Mouse (Mus musculus) urinary bladder, adult 2 months (tissue): ENCODE measurements around the gene Iscu. TPM values are rescaled to one million over a fixed set of nuclear protein-coding genes. Genes with fewer than 3 reads are reported as not detected.

Source experiments
- DNase-seq: peaks from one replicate; pipeline ENCODE4 v3.0.0; 2022; ENCODE audit warnings: low spot score
- polyA plus RNA-seq: library from polyadenylated mRNA; depleted of rRNA; stranded (reverse); fragments of >200 nt; gene quantifications from 2 replicates; pipeline ENCODE4 v1.2.3, GENCODE M21; 2012; rRNA removed

The Iscu gene
- polyA plus RNA-seq, 1 experiment: 229 TPM

- no peak for DNase-seq
Observed at GRCm38 (mm10) chr5:113815041-113815389, 42.5 kb downstream of the Iscu start.

- peak; percentile 51 for DNase-seq
Observed at GRCm38 (mm10) chr5:113815638-113816152, 43.1 kb downstream of the Iscu start.

GRCm38 (mm10) chr5:113818572-113818971, 46.0 kb downstream of the Iscu start:
- no peak for DNase-seq

- no peak for DNase-seq
Observed at GRCm38 (mm10) chr5:113824228-113824627, 51.7 kb downstream of the Iscu start.

GRCm38 (mm10) chr5:113825558-113825957, 53.0 kb downstream of the Iscu start:
- no peak for DNase-seq

GRCm38 (mm10) chr5:113826619-113827018, 54.1 kb downstream of the Iscu start:
- DNase-seq: no peak

Other genes starting within 250 kb of the Iscu start
- gene Cmklr1, start 122.3 kb upstream of the Iscu start, polyA plus RNA-seq: 10.0 and 12.2 TPM in 2 replicates
- gene 1700069L16Rik, start 48.0 kb upstream of the Iscu start, polyA plus RNA-seq: not detected in 2 replicates
- 6.2 and 7.8 TPM in 2 replicates for gene Ficd, start 36.9 kb upstream of the Iscu start, polyA plus RNA-seq
- 17.0 and 22.8 TPM in 2 replicates for gene Sart3, start 238 bp upstream of the Iscu start, polyA plus RNA-seq
- 42.0 and 42.1 TPM in 2 replicates for gene Tmem119, start 27.8 kb downstream of the Iscu start, polyA plus RNA-seq
- 8.2 and 10.4 TPM in 2 replicates for gene Selplg, start 59.9 kb downstream of the Iscu start, polyA plus RNA-seq
- gene Coro1c, start 136.0 kb downstream of the Iscu start, polyA plus RNA-seq: 116 and 159 TPM in 2 replicates
- gene Ssh1, start 221.1 kb downstream of the Iscu start, polyA plus RNA-seq: 9.3 and 14.8 TPM in 2 replicates
- gene Dao, start 231.0 kb downstream of the Iscu start, polyA plus RNA-seq: 0.10 TPM in 1 of 2 replicates, not detected in the other